Mouse (Mus musculus) c-Kit-negative CD71-positive TER-119-positive erythroid progenitor cells, embryonic 14.5 days (primary cell): Measurements from ENCODE around the gene Eno3.

Source experiments
- DNase-seq: peaks from one replicate; pipeline ENCODE4 v3.0.0-alpha.2; 2013; ENCODE audit warnings: low read depth, low spot score

Gene Eno3

GRCm38 (mm10) chr11:70679894-70680293, 22.9 kb downstream of the Eno3 start:
- DNase-seq: no peak

GRCm38 (mm10) chr11:70681170-70681569, 24.2 kb downstream of the Eno3 start:
- DNase-seq: no peak

- no peak for DNase-seq
These were observed 25.0 kb downstream of the Eno3 start for GRCm38 (mm10) chr11:70681897-70682581.

- no peak for DNase-seq
These were observed 26.6 kb downstream of the Eno3 start for GRCm38 (mm10) chr11:70683640-70684039.

GRCm38 (mm10) chr11:70686901-70687566, 30.0 kb downstream of the Eno3 start:
- no peak for DNase-seq

GRCm38 (mm10) chr11:70687601-70688199, 30.7 kb downstream of the Eno3 start, which contains the start of gene Camta2:
Camta2 (minus strand) TSS chr11:70688105.
- DNase-seq: no peak

- DNase-seq: no peak
These were observed 31.4 kb downstream of the Eno3 start for GRCm38 (mm10) chr11:70688372-70688771.

- no peak for DNase-seq
These were observed 32.6 kb downstream of the Eno3 start for GRCm38 (mm10) chr11:70689578-70689977.

GRCm38 (mm10) chr11:70693504-70693903, 36.5 kb downstream of the Eno3 start:
- DNase-seq: no peak

- no peak for DNase-seq
These were observed 40.4 kb downstream of the Eno3 start for GRCm38 (mm10) chr11:70697376-70697775.

GRCm38 (mm10) chr11:70699051-70699450, 42.0 kb downstream of the Eno3 start:
- DNase-seq: no peak

GRCm38 (mm10) chr11:70699722-70700556, 42.9 kb downstream of the Eno3 start, which contains the start of the genes Inca1 and Kif1c:
Inca1 (minus strand) TSS chr11:70700155.
Kif1c (plus strand) TSS chr11:70700548.
- DNase-seq: peak; percentile 84

GRCm38 (mm10) chr11:70700613-70701012, 43.6 kb downstream of the Eno3 start:
- DNase-seq: no peak

GRCm38 (mm10) chr11:70701221-70701955, 44.4 kb downstream of the Eno3 start:
- no peak for DNase-seq

- DNase-seq: no peak
These were observed 45.2 kb downstream of the Eno3 start for GRCm38 (mm10) chr11:70701984-70702733.

- DNase-seq: no peak
These were observed 45.8 kb downstream of the Eno3 start for GRCm38 (mm10) chr11:70702781-70703180.

GRCm38 (mm10) chr11:70706127-70706526, 49.1 kb downstream of the Eno3 start:
- DNase-seq: no peak

- no peak for DNase-seq
These were observed 54.0 kb downstream of the Eno3 start for GRCm38 (mm10) chr11:70711026-70711425.
